Mouse (Mus musculus) T-helper 2 cell (primary cell): ENCODE data around the gene Gpr146.

Source experiments
- in situ Hi-C: fragments of 300-600 bp; cut with MboI, MseI; formaldehyde crosslinking; loops from one replicate; pipeline ENCODE4 v1.15.1; 2025; ENCODE audit warnings: high pct_unique_total_duplicates

Gpr146 gene

GRCm38 (mm10) chr5:139425198-139425597 is 47.7 kb downstream of the Gpr146 start:
- in situ Hi-C loops: no loop called here

GRCm38 (mm10) chr5:139427001-139427400 is 49.5 kb downstream of the Gpr146 start:
- in situ Hi-C loops: no loop called here

GRCm38 (mm10) chr5:139427989-139428388 is 50.5 kb downstream of the Gpr146 start:
- in situ Hi-C loops: no loop called here

GRCm38 (mm10) chr5:139429818-139430341 is 52.4 kb downstream of the Gpr146 start:
- in situ Hi-C loops: no loop called here

GRCm38 (mm10) chr5:139432333-139432732 is 54.8 kb downstream of the Gpr146 start:
- in situ Hi-C loops: no loop called here

GRCm38 (mm10) chr5:139432747-139433508 is 55.4 kb downstream of the Gpr146 start:
- in situ Hi-C loops: no loop called here

GRCm38 (mm10) chr5:139433842-139434568 is 56.5 kb downstream of the Gpr146 start:
- in situ Hi-C loops: no loop called here

- in situ Hi-C loops: no loop called here
These were observed 57.4 kb downstream of the Gpr146 start for GRCm38 (mm10) chr5:139434940-139435339.

GRCm38 (mm10) chr5:139437769-139438168 is 60.3 kb downstream of the Gpr146 start:
- in situ Hi-C loops: no loop called here

GRCm38 (mm10) chr5:139438440-139438839 is 60.9 kb downstream of the Gpr146 start:
- in situ Hi-C loops: no loop called here

- in situ Hi-C loops: no loop called here
These were observed 63.0 kb downstream of the Gpr146 start for GRCm38 (mm10) chr5:139440451-139440850.

- in situ Hi-C loops: no loop called here
These were observed 63.6 kb downstream of the Gpr146 start for GRCm38 (mm10) chr5:139440926-139441725.

GRCm38 (mm10) chr5:139441726-139442018 is 64.2 kb downstream of the Gpr146 start:
- in situ Hi-C loops: no loop called here

- in situ Hi-C loops: no loop called here
These were observed 64.9 kb downstream of the Gpr146 start for GRCm38 (mm10) chr5:139442428-139442827.

- in situ Hi-C loops: no loop called here
These were observed 65.5 kb downstream of the Gpr146 start for GRCm38 (mm10) chr5:139442962-139443361.

- in situ Hi-C loops: no loop called here
These were observed 67.8 kb downstream of the Gpr146 start for GRCm38 (mm10) chr5:139445258-139445657.
